Mouse (Mus musculus) kidney, postnatal 36 days (tissue): ENCODE results near the gene Abcd2.

Source experiments
- DNase-seq, 2 experiments: peaks; one replicate each; pipeline ENCODE4 v3.0.0; 2021 to 2022; ENCODE audit warnings: mixed read lengths in 2 of 2

Gene Abcd2

GRCm38 (mm10) chr15:91161153-91161552 lies 30.4 kb downstream of the Abcd2 start:
- no peak for DNase-seq

GRCm38 (mm10) chr15:91153311-91153710 lies 38.3 kb downstream of the Abcd2 start:
- DNase-seq, result no peak

GRCm38 (mm10) chr15:91152592-91152991 lies 39.0 kb downstream of the Abcd2 start:
- no peak for DNase-seq

GRCm38 (mm10) chr15:91124584-91124983 lies 67.0 kb downstream of the Abcd2 start:
- no peak for DNase-seq

GRCm38 (mm10) chr15:91112555-91113209 lies 78.9 kb downstream of the Abcd2 start:
- no peak for DNase-seq

GRCm38 (mm10) chr15:91108102-91108659 lies 83.4 kb downstream of the Abcd2 start:
- no peak for DNase-seq

GRCm38 (mm10) chr15:91104934-91105333 lies 86.7 kb downstream of the Abcd2 start:
- DNase-seq, result no peak

- DNase-seq, result no peak
Measured at GRCm38 (mm10) chr15:91104276-91104675, 87.3 kb downstream of the Abcd2 start.

GRCm38 (mm10) chr15:91103814-91104213 lies 87.8 kb downstream of the Abcd2 start:
- DNase-seq, result no peak

GRCm38 (mm10) chr15:91103305-91103704 lies 88.3 kb downstream of the Abcd2 start:
- no peak for DNase-seq

- no peak for DNase-seq
Measured at GRCm38 (mm10) chr15:91096606-91097005, 95.0 kb downstream of the Abcd2 start.
